Mouse (Mus musculus) heart, adult 11 months (tissue): Measurements from ENCODE around the gene Slit1.

Experiments
- DNase-seq: peaks from one replicate; pipeline ENCODE4 v3.0.0; 2022

The Slit1 gene

GRCm38 (mm10) chr19:41646947-41647631 is 96.4 kb downstream of the Slit1 start:
- DNase-seq = peak; percentile 92

GRCm38 (mm10) chr19:41643010-41643409 is 100.5 kb downstream of the Slit1 start:
- no peak for DNase-seq

GRCm38 (mm10) chr19:41634999-41635398 is 108.5 kb downstream of the Slit1 start:
- no peak for DNase-seq

DNA sequence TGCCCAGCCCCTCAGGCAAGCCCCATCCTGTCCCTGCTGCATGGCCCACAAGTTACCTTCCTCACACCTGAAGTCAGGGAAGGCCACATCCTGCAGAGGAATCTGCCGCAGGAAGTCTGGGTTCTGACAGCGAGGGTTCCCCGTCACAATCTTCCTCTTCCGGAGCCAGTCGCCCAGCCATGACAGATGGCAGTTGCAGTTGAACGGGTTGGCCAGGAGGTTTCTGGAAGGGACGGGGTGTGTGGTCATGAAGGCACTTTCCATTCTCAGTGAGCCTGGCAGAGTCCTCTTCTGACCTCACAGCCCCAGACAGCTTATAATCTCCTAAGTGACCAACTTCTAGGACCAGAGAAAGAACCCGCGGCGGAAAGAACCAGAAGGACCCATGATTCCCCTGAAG is 109.4 kb downstream of the Slit1 start:
- no peak for DNase-seq

GRCm38 (mm10) chr19:41629532-41629931 is 113.9 kb downstream of the Slit1 start:
- DNase-seq = peak; percentile 86

- DNase-seq = no peak
These were observed 114.5 kb downstream of the Slit1 start for GRCm38 (mm10) chr19:41628970-41629369.

- no peak for DNase-seq
These were observed 122.9 kb downstream of the Slit1 start for GRCm38 (mm10) chr19:41620366-41621092.

- peak; percentile 93 for DNase-seq
These were observed 124.6 kb downstream of the Slit1 start for GRCm38 (mm10) chr19:41618771-41619385.

- DNase-seq = no peak
These were observed 125.3 kb downstream of the Slit1 start for GRCm38 (mm10) chr19:41618153-41618657.

DNA sequence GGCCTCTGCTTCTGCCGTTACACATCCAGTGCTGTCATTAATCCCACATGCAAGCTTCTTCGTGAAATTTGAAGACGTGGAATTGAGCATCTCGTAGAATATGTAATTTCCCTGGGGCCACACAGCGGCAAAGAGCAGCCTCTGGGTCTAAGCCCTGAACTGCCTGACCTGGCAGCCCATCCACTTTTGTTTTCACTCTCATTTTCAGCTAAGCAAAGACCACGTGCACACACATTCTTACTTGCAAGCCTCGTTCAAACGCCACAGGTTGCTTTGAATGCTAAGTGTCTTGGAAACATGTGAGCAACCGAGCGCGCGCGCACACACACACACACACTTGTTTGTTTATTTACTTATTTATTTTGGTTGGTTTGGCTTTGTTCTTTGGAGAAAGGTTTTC is 126.4 kb downstream of the Slit1 start:
- DNase-seq = no peak

GRCm38 (mm10) chr19:41616274-41616673 is 127.2 kb downstream of the Slit1 start:
- DNase-seq = no peak

GRCm38 (mm10) chr19:41615606-41616224 is 127.8 kb downstream of the Slit1 start:
- DNase-seq = peak; percentile 91

DNA sequence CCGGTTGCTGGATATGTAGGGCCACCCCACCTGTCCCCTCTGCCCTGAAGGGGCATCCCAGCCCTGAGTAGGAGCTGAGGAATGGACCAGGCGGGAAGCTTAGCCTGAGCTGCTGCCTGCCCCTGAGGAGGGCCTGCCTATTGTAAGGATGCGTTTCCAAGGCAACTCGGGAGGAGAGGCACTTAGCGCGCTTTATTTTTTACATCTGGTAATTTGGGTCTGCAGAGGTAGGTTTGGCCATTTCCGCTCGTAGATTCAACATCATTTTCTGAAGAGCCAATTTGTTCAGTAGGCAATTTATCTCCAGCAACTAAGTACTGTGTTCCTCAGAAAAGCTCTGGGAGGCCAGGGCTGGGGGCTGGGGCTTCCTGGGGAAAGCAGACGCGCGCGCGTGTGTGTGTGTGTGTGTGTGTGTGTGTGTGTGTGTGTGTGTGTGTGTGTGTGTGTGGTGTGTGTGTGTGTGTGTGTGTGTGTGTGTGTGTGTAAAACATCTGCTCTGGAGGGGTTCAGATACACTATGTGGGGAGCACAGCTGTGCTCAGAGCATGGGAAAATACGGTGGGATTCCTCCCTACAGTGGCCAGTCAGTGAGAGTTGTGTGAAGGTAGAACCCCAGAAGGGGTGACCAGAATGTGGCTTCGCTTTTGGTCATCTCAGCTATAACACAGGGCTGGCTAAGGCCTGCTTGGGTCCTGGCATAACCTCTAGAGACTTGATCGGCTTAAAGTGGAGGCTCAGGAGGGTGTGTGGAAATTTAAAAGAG is 130.0 kb downstream of the Slit1 start:
- no peak for DNase-seq

GRCm38 (mm10) chr19:41611683-41612082 is 131.8 kb downstream of the Slit1 start:
- DNase-seq = peak; percentile 82

GRCm38 (mm10) chr19:41606208-41606987 is 137.1 kb downstream of the Slit1 start:
- peak; percentile 83 for DNase-seq

DNA sequence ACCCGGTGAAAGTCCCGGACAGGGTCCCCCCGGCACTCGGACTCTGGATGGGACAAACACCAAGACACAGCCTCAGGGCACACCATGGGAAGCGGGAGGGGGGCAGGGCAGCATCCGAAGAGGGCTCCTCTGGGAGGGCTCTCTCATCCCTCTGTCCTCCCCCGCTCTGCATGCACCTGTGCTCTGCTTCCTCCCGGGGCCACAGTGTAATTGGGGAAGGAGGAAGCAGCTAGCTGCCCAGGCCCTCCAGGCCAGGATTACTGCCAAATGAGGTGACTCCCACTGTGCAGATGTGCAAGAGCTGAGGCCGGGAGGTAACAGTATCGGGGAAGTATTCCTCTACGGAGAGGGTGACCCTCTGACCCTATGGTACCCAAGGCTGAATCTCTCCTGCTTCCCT is 142.8 kb downstream of the Slit1 start:
- DNase-seq = no peak

DNA sequence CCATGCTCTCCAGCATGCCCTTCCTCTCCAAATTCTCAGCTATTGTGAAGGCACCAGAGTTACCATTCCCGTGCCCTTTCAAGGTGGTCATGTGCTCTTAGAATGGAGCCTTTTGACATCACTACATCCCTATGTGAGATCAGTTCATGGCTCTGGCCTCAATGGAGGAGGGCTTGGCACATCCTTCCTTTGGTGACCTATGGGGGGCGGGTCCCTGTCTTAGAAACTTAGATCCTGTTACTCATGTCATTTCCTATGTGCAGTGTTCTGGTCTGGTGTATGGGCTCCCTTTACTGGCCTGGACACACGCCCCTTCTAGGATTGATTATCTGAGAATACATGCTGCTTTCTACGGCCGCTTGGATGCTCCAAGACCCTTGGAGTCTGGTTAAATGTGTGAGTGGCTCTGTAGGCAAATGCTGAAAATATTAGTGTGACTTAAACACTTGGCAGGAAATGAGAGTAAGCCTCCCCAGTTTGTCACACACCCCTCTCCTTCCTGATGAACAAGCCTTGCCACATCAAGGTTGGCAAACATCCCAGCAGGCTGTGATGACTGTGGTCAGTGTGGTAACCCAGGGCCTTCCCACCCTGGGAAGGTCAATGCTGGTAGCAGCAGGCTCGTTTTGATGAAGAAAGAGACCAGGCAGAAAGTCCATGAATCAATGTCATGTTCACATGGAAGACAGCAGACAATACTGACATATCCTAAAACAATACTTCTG is 146.1 kb downstream of the Slit1 start:
- peak; percentile 94 for DNase-seq

DNA sequence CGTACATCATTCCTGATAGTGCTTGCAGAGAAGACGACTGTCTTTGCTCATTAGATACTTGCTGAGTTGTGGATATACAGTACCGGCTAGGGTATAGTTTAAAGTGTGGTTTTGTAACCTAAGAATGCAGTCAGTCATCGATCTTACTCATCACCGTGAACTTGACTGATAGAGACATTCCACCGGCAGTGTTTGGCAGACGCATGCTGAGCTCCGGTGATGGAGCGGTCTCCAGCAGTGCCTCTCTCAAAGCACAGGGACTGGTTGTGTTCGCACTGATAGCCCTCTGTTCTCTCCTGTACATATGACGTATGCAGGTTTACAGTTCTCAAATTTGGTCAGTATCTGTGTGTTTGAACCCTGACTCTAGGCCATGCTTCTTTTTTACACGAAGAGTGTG is 151.7 kb downstream of the Slit1 start:
- no peak for DNase-seq

DNA sequence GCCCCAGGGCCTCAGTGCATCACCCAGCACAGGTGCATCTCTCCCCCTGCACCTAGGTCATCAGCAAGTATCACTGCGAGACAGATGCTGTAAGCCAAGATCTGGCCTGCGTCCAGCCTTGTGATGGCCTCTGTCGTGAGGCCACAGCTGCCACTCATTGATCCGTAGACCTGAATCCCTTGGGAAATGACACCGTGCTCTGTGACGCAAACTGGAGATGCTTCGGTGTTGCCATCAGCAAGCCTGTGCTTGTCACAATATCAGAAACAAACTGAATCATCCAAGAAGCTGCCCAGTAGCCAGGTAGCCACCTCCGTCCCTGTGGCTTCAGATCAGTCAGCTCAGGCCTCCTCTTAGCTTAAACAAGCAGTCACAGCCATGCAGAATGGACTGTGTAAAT is 153.8 kb downstream of the Slit1 start:
- DNase-seq = peak; percentile 84

DNA sequence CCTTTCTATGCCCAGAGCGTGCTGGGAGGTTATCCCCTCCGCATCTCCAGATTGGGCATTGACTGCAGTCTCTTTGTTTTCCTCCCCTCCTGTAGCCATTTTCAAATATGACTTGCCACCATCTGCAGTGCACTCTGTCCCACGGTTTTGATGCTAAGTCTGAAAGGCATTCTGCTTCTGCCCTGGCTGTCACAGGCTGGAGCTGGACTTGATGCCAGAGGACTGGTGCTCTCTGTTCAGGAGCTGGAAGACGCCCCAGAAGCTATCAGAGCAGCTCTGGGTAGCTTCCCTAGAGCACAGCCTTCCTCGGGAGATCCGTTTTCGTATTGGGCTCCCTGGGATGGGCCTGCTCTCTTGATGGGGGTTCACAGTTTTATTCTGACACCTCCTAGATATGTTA is 154.4 kb downstream of the Slit1 start:
- peak; percentile 56 for DNase-seq
